Mouse (Mus musculus): Measurements from ENCODE around the gene Smcr8. TPM values are rescaled to one million over a fixed set of nuclear protein-coding genes. Genes with fewer than 3 reads are reported as not detected.

Gene Smcr8
- polyA plus RNA-seq, 1 experiment from 2014 or later: 11.0 TPM

DNA sequence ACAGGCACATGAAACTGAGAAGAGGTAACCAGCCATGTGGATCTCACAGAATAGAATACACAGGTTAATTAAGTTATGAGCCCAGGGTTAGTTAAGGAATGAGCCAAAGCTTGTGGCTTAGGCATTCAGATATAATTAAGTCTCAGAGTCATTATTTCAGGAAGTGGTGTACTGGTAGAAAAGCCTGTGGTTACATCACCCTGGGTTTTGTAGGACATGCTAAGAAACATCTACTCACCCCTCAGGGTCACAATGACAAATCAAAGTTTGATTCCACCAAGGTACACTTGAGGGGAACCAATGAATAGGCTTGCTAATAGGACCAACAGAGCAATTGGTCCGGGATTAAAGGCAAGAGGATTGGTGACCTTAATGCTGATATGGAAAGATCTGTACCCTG, 49.4 kb downstream of the Smcr8 start:
- no peak overlapping the region for H3K9ac ChIP-seq
- ATAC-seq (ENCODE audit: low FRiP score): no peak
- 43% methylated on average over 1 of the region's 1 CpGs for WGBS
- no peak overlapping the region for H3K4me3 ChIP-seq (replicated peaks)
- peaks cover 6% of the 10 kb centered on the region; the same call in 1 of the 2 replicates for H3K27me3 ChIP-seq
- no peak overlapping the region for H3K4me2 ChIP-seq
- H3K9me3 ChIP-seq: no peaks in the 10 kb centered on the region
- H3K36me3 ChIP-seq (replicated peaks): no peaks in the 10 kb centered on the region
- H3K27ac ChIP-seq: no peak overlapping the region
- H3K4me1 ChIP-seq: peaks cover 8% of the 10 kb centered on the region

DNA sequence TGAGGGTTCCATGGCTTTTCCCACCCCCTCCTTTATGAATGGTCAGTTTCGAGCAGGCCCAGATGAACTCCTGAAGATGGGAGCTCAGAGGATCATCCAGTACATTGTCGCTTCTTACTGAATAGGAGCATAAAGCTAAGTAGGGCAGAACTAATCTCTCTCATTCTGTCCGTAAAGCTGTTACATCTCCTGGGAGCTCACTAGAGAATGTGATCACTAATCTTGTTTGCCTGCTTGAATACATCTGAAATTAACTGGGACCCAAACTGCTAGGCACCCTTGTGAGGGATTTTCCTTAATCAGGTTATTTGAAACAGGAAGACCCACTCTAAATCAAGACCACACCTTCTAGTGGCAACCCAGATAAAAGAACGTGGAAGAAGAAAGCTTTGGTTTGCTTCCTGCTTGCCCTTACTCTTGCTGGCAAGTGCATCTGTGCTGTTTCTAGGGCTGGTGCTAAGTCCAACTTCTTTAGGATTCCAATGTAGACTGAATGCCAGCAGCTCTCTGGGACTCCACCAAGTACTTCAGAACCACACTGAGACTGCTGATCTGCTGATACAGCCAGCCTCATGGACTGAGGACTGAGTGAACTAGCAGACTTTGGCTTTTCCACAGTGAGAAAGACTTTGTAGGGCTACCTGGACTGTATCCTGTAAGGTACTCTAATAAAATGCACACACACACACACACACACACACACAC, 50.1 kb downstream of the Smcr8 start:
- ATAC-seq (ENCODE audit: low FRiP score): no peak
- Histone ChIP-seq H3K36me3 (replicated peaks) (no peaks in the 10 kb centered on the region), H3K4me3 (replicated peaks) (no peak overlapping the region), H3K4me2 (no peak overlapping the region), H3K9me3 (no peaks in the 10 kb centered on the region), H3K27ac (no peak overlapping the region), H3K4me1 (peaks cover 8% of the 10 kb centered on the region), H3K9ac (no peak overlapping the region; the same call in 1 of the 2 replicates), H3K27me3 (peaks cover 6% of the 10 kb centered on the region; the same call in 1 of the 2 replicates)
- WGBS: 37% methylated on average over 4 of the region's 4 CpGs

DNA sequence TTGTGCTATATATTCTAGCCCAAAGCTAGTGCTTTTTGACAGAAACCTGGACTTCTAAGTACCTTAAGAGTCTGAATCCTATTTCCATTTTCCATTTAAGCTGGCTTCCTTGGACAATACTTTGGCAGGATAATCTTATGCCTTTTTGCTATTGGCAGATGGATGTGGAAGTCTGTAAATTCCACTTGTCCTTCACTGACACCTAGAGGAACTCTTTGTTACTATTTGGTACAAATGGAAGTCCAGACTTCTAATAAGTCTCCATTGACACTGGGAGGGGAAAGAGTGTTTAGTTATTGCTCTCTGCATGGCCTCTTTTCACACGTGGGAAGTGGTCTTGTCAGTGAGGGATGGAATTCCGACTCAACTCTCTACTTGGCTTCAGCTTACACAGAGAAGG, 51.6 kb downstream of the Smcr8 start:
- Histone ChIP-seq H3K4me2 (no peak overlapping the region), H3K27me3 (peaks cover 6% of the 10 kb centered on the region; the same call in 1 of the 2 replicates), H3K4me3 (replicated peaks) (no peak overlapping the region), H3K9ac (no peak overlapping the region), H3K27ac (no peak overlapping the region), H3K4me1 (peaks cover 8% of the 10 kb centered on the region), H3K36me3 (replicated peaks) (no peaks in the 10 kb centered on the region), H3K9me3 (no peaks in the 10 kb centered on the region)
- WGBS: 31% methylated on average over 2 of the region's 2 CpGs
- no peak for ATAC-seq (ENCODE audit: low FRiP score)

DNA sequence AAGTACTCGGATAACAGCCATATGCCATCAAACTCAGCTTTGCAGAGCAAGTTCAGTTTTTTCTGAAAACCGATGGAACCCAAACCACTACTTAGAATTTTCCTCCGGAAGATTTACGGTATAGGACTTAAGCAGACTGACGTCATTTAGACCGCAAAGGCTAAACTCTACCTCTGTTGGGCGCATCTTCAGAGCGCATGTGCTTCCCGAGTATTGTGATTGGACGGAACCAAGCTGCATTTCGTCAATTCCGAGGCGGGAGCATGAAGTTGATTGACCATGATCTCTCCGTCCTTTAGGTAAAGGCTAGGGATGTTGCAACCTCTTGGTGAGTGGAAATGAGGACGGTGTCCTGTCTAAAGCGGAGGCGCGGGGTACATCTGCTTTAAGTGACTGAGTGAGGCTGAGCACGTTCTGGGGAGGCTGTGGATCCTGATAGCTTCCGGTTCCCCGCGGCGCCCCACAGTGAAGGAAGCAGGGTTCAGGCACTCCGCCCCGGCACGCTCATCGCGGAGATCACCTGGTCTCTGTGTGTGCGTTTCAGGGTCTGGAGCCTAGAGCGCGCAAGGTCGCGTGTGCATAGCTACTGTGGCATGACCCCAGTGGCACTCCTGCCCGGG, 53.2 kb downstream of the Smcr8 start, which contains the start of gene Dhrs7b:
Dhrs7b (plus strand) TSS at position 199 of the 620 bp plus-strand sequence.
- Histone ChIP-seq H3K9me3 (no peaks in the 10 kb centered on the region), H3K27ac (peak within 1 kb of the TSS; percentile 75), H3K4me3 (replicated peaks) (peak within 1 kb of the TSS; percentile 72), H3K27me3 (peaks cover 6% of the 10 kb centered on the region; the same call in 1 of the 2 replicates), H3K4me1 (peaks cover 8% of the 10 kb centered on the region), H3K9ac (peak within 1 kb of the TSS; percentile 72), H3K36me3 (replicated peaks) (no peaks in the 10 kb centered on the region), H3K4me2 (peak within 1 kb of the TSS; percentile 76)
- under 1% methylated on average over 34 of the region's 34 CpGs for WGBS
- peak; percentile 94 for ATAC-seq (ENCODE audit: low FRiP score)

DNA sequence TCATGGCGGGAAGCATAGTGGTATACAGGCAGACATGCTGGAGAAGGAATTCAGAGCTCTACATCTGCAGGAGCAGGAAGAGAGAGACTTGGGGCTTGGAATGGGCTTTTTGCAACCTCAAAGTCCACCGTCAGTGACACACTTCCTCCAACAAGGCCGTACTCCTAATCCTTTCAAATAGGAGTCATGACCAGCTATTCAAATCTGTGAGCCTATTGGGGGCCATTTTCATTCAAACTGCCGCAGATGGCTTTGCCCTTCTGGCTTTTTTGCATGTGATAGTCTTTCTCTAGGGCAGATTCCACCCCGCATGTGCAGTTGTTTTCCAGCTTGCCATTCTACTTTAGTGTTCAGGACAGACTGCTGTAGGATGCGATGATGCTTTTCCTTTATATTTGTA, 59.6 kb downstream of the Smcr8 start:
- no peak for ATAC-seq (ENCODE audit: low FRiP score)
- H3K4me3 ChIP-seq (replicated peaks): no peak overlapping the region
- H3K9ac ChIP-seq: no peak overlapping the region
- no peaks in the 10 kb centered on the region for H3K9me3 ChIP-seq
- H3K27me3 ChIP-seq: no peaks in the 10 kb centered on the region
- H3K36me3 ChIP-seq (replicated peaks): no peaks in the 10 kb centered on the region
- no peak overlapping the region for H3K4me2 ChIP-seq
- H3K4me1 ChIP-seq: no peaks in the 10 kb centered on the region
- H3K27ac ChIP-seq: no peak overlapping the region
- WGBS: 93% methylated on average over 6 of the region's 6 CpGs

Small RNA genes within 50 kb of the gene (microRNA-seq; reads per million reads assigned to microRNA genes)
- gene Mir5100: 3.2 reads per million, percentile 8 among the genes with 10 or more reads in this experiment

Other genes starting within 250 kb of the Smcr8 start
- 28.3 and 34.6 TPM in 2 replicates for gene Alkbh5, start 241.1 kb upstream of the Smcr8 start, polyA plus RNA-seq (2016; fragmentation: Nextera tagmentation; extraction: Ambion mirVana)
- gene Llgl1, start 77.8 kb upstream of the Smcr8 start, polyA plus RNA-seq (2016; fragmentation: Nextera tagmentation; extraction: Ambion mirVana): 138 and 152 TPM in 2 replicates
- gene Flii, start 50.3 kb upstream of the Smcr8 start, polyA plus RNA-seq (2016; fragmentation: Nextera tagmentation; extraction: Ambion mirVana): 76.2 and 78.9 TPM in 2 replicates
- 15.4 and 17.9 TPM in 2 replicates for gene Mief2, start 49.1 kb upstream of the Smcr8 start, polyA plus RNA-seq (2016; fragmentation: Nextera tagmentation; extraction: Ambion mirVana)
- gene Top3a, start 159 bp upstream of the Smcr8 start, polyA plus RNA-seq (2016; fragmentation: Nextera tagmentation; extraction: Ambion mirVana): 20.5 and 21.1 TPM in 2 replicates
- gene Shmt1, start 34.2 kb downstream of the Smcr8 start, polyA plus RNA-seq (2016; fragmentation: Nextera tagmentation; extraction: Ambion mirVana): 49.9 and 52.6 TPM in 2 replicates
- gene Dhrs7b, start 53.1 kb downstream of the Smcr8 start, polyA plus RNA-seq (2016; fragmentation: Nextera tagmentation; extraction: Ambion mirVana): 23.5 and 27.2 TPM in 2 replicates
- 49.6 and 52.1 TPM in 2 replicates for gene Tmem11, start 101.7 kb downstream of the Smcr8 start, polyA plus RNA-seq (2016; fragmentation: Nextera tagmentation; extraction: Ambion mirVana)
- 24.1 and 29.9 TPM in 2 replicates for gene Natd1, start 137.2 kb downstream of the Smcr8 start, polyA plus RNA-seq (2016; fragmentation: Nextera tagmentation; extraction: Ambion mirVana)
- gene Map2k3, start 154.5 kb downstream of the Smcr8 start, polyA plus RNA-seq (2016; fragmentation: Nextera tagmentation; extraction: Ambion mirVana): 40.5 and 43.7 TPM in 2 replicates
- gene Kcnj12, start 245.0 kb downstream of the Smcr8 start, polyA plus RNA-seq (2016; fragmentation: Nextera tagmentation; extraction: Ambion mirVana): 0.22 and 0.42 TPM in 2 replicates